Mouse (Mus musculus) lung, embryonic 14.5 days (tissue): ENCODE data around the gene Magi1. TPM values are rescaled to one million over a fixed set of nuclear protein-coding genes. Genes with fewer than 3 reads are reported as not detected.
A peak's percentile ranks its signal among the peaks of the same experiment; 100 is the strongest.

Source experiments
- ATAC-seq: fragments of 200-750 bp; cut with Nextera tagmentation; 2 replicates; pipeline ENCODE4 v1.8.0; 2017; ENCODE audit warnings: mild to moderate bottlenecking, moderate TSS enrichment, moderate library complexity; ENCODE audit not compliant: insufficient read depth
- DNase-seq: peaks from one replicate; pipeline ENCODE4 v3.0.0-alpha.2; 2015
- H3K27ac ChIP-seq: fragments of 300-500 bp; sonication (generic); 2 replicates; pipeline ENCODE4 v1.5.1; 2014; ENCODE audit warnings: low read depth, mild to moderate bottlenecking, moderate library complexity
- H3K27me3 ChIP-seq: fragments of 300-500 bp; sonication (generic); 2 replicates; pipeline ENCODE4 v1.6.1; 2014; ENCODE audit warnings: low read length, control low read depth; ENCODE audit not compliant: insufficient read depth
- H3K36me3 ChIP-seq: fragments of 300-500 bp; sonication (generic); 2 replicates; pipeline ENCODE4 v1.6.1; 2014; ENCODE audit warnings: control low read depth; ENCODE audit not compliant: insufficient read depth
- H3K4me1 ChIP-seq: fragments of 300-500 bp; sonication (generic); 2 replicates; pipeline ENCODE4 v1.6.1; 2014; ENCODE audit warnings: antibody characterized with exemption, control low read depth; ENCODE audit not compliant: insufficient read depth
- H3K4me2 ChIP-seq: fragments of 300-500 bp; sonication (generic); 2 replicates; pipeline ENCODE4 v1.6.1; 2014; ENCODE audit warnings: mild to moderate bottlenecking
- H3K4me3 ChIP-seq: fragments of 300-500 bp; sonication (generic); 2 replicates; pipeline ENCODE4 v1.5.1; 2014; ENCODE audit warnings: low read depth, low read length
- H3K9ac ChIP-seq: fragments of 300-500 bp; sonication (generic); 2 replicates; pipeline ENCODE4 v1.6.1; 2014
- H3K9me3 ChIP-seq: fragments of 300-500 bp; sonication (generic); 2 replicates; pipeline ENCODE4 v1.6.1; 2016; ENCODE audit warnings: low read depth, low read length, control low read depth
- CTCF ChIP-seq: IDR thresholded peaks from 2 replicates; pipeline ENCODE4 v1.5.1; 2016; ENCODE audit warnings: antibody characterized with exemption, low read depth
- WGBS: fragments of 180-500 bp; shearing (Covaris S2); extraction: QIAGEN DNeasy Blood & Tissue Kit; methylation state at CpG from one replicate; pipeline ENCODE4 v1.1.7; 2014; 5-methylcytosine and 5-hydroxymethylcytosine counted together
- polyA plus RNA-seq: library from polyadenylated mRNA; unstranded; fragments of >200 nt; fragmentation: Nextera tagmentation; extraction: Ambion mirVana; gene quantifications from 2 replicates; pipeline ENCODE4 v1.2.1, GENCODE M21; 2014

Magi1 gene
- polyA plus RNA-seq, 1 experiment from 2014 or later = 10.1 TPM

GRCm38 (mm10) chr6:94180331-94181150 is 103.2 kb downstream of the Magi1 start:
- peaks cover 45% of the 10 kb centered on the region for H3K4me1 ChIP-seq
- H3K27me3 ChIP-seq = no peaks in the 10 kb centered on the region
- H3K4me2 ChIP-seq = no peak overlapping the region
- no peak overlapping the region for H3K27ac ChIP-seq
- DNase-seq (no peak), ATAC-seq (no peak)
- no peaks in the 10 kb centered on the region for H3K36me3 ChIP-seq
- H3K4me3 ChIP-seq = no peak overlapping the region
- 85% methylated on average over 14 of the region's 14 CpGs for WGBS
- H3K9me3 ChIP-seq = no peaks in the 10 kb centered on the region
- TF ChIP-seq CTCF = no peak
- no peak overlapping the region for H3K9ac ChIP-seq

GRCm38 (mm10) chr6:94177559-94177958 is 106.2 kb downstream of the Magi1 start:
- no peak overlapping the region for H3K4me2 ChIP-seq
- no peak overlapping the region for H3K27ac ChIP-seq
- H3K9me3 ChIP-seq = no peaks in the 10 kb centered on the region
- H3K9ac ChIP-seq = no peak overlapping the region
- no peaks in the 10 kb centered on the region for H3K27me3 ChIP-seq
- no peak overlapping the region for H3K4me3 ChIP-seq
- no peak for TF ChIP-seq CTCF
- DNase-seq (no peak), ATAC-seq (no peak)
- 67% methylated on average over 3 of the region's 3 CpGs for WGBS
- no peaks in the 10 kb centered on the region for H3K36me3 ChIP-seq
- H3K4me1 ChIP-seq = peaks cover 20% of the 10 kb centered on the region

- no peak overlapping the region for H3K9ac ChIP-seq
- no peak overlapping the region for H3K4me2 ChIP-seq
- WGBS = 30% methylated on average over 4 of the region's 4 CpGs
- H3K4me1 ChIP-seq = peaks cover 11% of the 10 kb centered on the region; the same call in 1 of the 2 replicates
- no peak for TF ChIP-seq CTCF
- no peak overlapping the region for H3K27ac ChIP-seq
- H3K36me3 ChIP-seq = no peaks in the 10 kb centered on the region
- no peaks in the 10 kb centered on the region for H3K9me3 ChIP-seq
- no peak overlapping the region for H3K4me3 ChIP-seq
- no peak for DNase-seq
- no peak for ATAC-seq
- H3K27me3 ChIP-seq = no peaks in the 10 kb centered on the region
These were observed 107.0 kb downstream of the Magi1 start for GRCm38 (mm10) chr6:94176705-94177104.

GRCm38 (mm10) chr6:94171250-94171649 is 112.5 kb downstream of the Magi1 start:
- WGBS = 39% methylated on average over 8 of the region's 8 CpGs
- no peak for TF ChIP-seq CTCF
- ATAC-seq (no peak), DNase-seq (peak; percentile 51)
- no peaks in the 10 kb centered on the region for H3K36me3 ChIP-seq
- no peak overlapping the region for H3K4me2 ChIP-seq
- H3K9ac ChIP-seq = no peak overlapping the region
- no peak overlapping the region for H3K27ac ChIP-seq
- H3K4me1 ChIP-seq = no peaks in the 10 kb centered on the region
- H3K4me3 ChIP-seq = no peak overlapping the region
- no peaks in the 10 kb centered on the region for H3K9me3 ChIP-seq
- H3K27me3 ChIP-seq = no peaks in the 10 kb centered on the region

- no peak for DNase-seq
- no peak for TF ChIP-seq CTCF
- Histone ChIP-seq H3K4me2 (no peak overlapping the region), H3K9ac (no peak overlapping the region), H3K36me3 (no peaks in the 10 kb centered on the region), H3K4me1 (0 out of 2 replicates have a peak, but pooled peaks cover 2% of the 10 kb centered on the region), H3K27me3 (no peaks in the 10 kb centered on the region), H3K9me3 (no peaks in the 10 kb centered on the region), H3K27ac (no peak overlapping the region), H3K4me3 (no peak overlapping the region)
- WGBS = 74% methylated on average over 9 of the region's 9 CpGs
- ATAC-seq = no peak
These were observed 114.0 kb downstream of the Magi1 start for GRCm38 (mm10) chr6:94169581-94170194.

- DNase-seq = no peak
- Histone ChIP-seq H3K9me3 (no peaks in the 10 kb centered on the region), H3K4me2 (no peak overlapping the region), H3K4me1 (peaks cover 24% of the 10 kb centered on the region), H3K27ac (no peak overlapping the region), H3K36me3 (no peaks in the 10 kb centered on the region), H3K4me3 (no peak overlapping the region), H3K27me3 (no peaks in the 10 kb centered on the region), H3K9ac (no peak overlapping the region)
- no peak; the same call in 1 of the 2 replicates for ATAC-seq
- 88% methylated on average over 1 of the region's 1 CpGs for WGBS
- no peak for TF ChIP-seq CTCF
These were observed 117.8 kb downstream of the Magi1 start for GRCm38 (mm10) chr6:94165951-94166350.
